20 mouse cellular contexts compared by ENCODE assay signal in the genomic region with DNA sequence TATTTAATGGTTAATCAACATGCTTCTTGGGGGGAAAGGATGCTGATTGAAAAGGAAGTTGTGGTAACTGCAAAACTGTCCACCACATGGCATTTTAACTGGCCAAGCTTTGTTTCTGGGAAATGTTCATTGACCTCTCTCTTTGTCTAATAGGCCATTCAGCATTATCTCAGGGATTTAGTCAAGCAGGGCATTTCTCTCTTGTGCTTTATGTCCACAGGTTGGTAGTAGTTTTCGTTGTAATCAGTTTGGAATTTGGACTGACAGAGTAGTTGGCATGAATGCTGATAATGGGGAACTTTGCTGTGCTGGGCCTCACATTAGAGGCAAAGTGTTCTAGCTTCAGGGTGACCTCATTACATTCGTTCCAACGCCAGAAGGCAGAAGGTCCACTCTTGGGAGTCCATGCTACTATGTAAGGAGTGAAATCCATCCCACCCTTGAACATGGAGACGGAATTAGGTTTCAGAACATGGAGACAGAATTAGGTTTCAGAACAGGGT.
DNase-seq lines count a peak whose midpoint lies in the region; ATAC-seq and TF ChIP-seq lines count a peak whose summit lies in the region.
"Had no signal": no experiment of that assay in that cellular context is flagged by ENCODE, and none has a peak within 500 bp of the region (broad histone marks: within the 10 kb centered on the region; RNA-seq: fewer than 3 reads in every experiment).

No protein-coding gene starts in this region.

- intact Hi-C loops in heart, postnatal 25 days (cut with DNase I): no loop called here

- CTCF ChIA-PET in Patski (lab: Charles Lee): interaction anchor here (1.6 kb wide), 1 partner anchor 9 kb away, joined by 3 read pairs; no protein-coding TSS in a partner anchor

- no peak overlapping the region for H3K4me3 ChIP-seq in intestine, postnatal 0 days (ENCODE audit: low read depth, low read length)
- no peak overlapping the region for H3K4me3 ChIP-seq in midbrain, postnatal 0 days (ENCODE audit: low read depth, low read length)
- H3K4me3 ChIP-seq: embryonic facial prominence, embryonic 13.5 days; heart, adult 2 months; heart, embryonic 15.5 days; hindbrain, embryonic 10.5 days had no signal

- DNase-seq in heart, adult 11 months: peak; percentile 48
- no peak for DNase-seq in heart, postnatal 25 days (ENCODE audit: low spot score)
- peak; percentile 90 for DNase-seq in Muller cell, postnatal 12 days (ENCODE audit: inconsistent ontology term)
- DNase-seq in Patski (ENCODE audit: low read depth, low spot score): no peak
- DNase-seq in midbrain, postnatal 0 days (ENCODE audit: low spot score): no peak
- DNase-seq: adrenal gland, postnatal 10 days; cerebellum, adult 11 months; cerebellum, adult 9-10 months; cerebellum, postnatal 25 days; gastrocnemius, postnatal 10 days; heart, adult 2 months; heart, postnatal 14 days; kidney, adult 11 months had no signal

- H3K9ac ChIP-seq in intestine, postnatal 0 days (ENCODE audit: low read depth, low read length): no peak overlapping the region
- no peak overlapping the region for H3K9ac ChIP-seq in midbrain, postnatal 0 days (replicated peaks; ENCODE audit: low read length, poor library complexity, severe bottlenecking)
- H3K9ac ChIP-seq: embryonic facial prominence, embryonic 13.5 days; heart, embryonic 15.5 days; hindbrain, embryonic 14.5 days had no signal

- H3K4me2 ChIP-seq in intestine, postnatal 0 days (replicated peaks; ENCODE audit: low read depth): no peak overlapping the region
- H3K4me2 ChIP-seq in midbrain, postnatal 0 days (ENCODE audit: low read depth, low read length, poor library complexity, severe bottlenecking): no peak overlapping the region
- H3K4me2 ChIP-seq: embryonic facial prominence, embryonic 13.5 days; heart, embryonic 11.5 days; heart, embryonic 15.5 days; hindbrain, embryonic 14.5 days had no signal

- no peak for TF ChIP-seq CTCF in Patski (IDR thresholded peaks at IDR 0.05)
- no peak for TF ChIP-seq CTCF in intestine, postnatal 0 days (IDR thresholded peaks at IDR 0.05; ENCODE audit: low read depth)
- no peak for TF ChIP-seq CTCF in midbrain, postnatal 0 days (IDR thresholded peaks at IDR 0.05)

- 61% methylated on average over 4 of the region's 4 CpGs for WGBS in intestine, postnatal 0 days
- 90% methylated on average over 4 of the region's 4 CpGs for WGBS in midbrain, postnatal 0 days

- H3K27ac ChIP-seq in intestine, postnatal 0 days (ENCODE audit: low read depth, low read length): no peak overlapping the region
- no peak overlapping the region for H3K27ac ChIP-seq in midbrain, postnatal 0 days (ENCODE audit: low read depth, low read length)
- H3K27ac ChIP-seq: embryonic facial prominence, embryonic 13.5 days; heart, adult 2 months; heart, embryonic 15.5 days; hindbrain, embryonic 10.5 days; hindbrain, embryonic 14.5 days had no signal

- no peaks in the 10 kb centered on the region for H3K4me1 ChIP-seq in intestine, postnatal 0 days (replicated peaks; ENCODE audit: control insufficient read depth, insufficient read depth, low read length)
- H3K4me1 ChIP-seq in midbrain, postnatal 0 days (ENCODE audit: insufficient read depth, low read length): no peaks in the 10 kb centered on the region
- H3K4me1 ChIP-seq: embryonic facial prominence, embryonic 13.5 days; heart, embryonic 15.5 days; hindbrain, embryonic 10.5 days had no signal

- no peaks in the 10 kb centered on the region for H3K36me3 ChIP-seq in intestine, postnatal 0 days (ENCODE audit: control insufficient read depth, insufficient read depth)
- no peaks in the 10 kb centered on the region for H3K36me3 ChIP-seq in midbrain, postnatal 0 days (ENCODE audit: insufficient read depth, low read length)
- H3K36me3 ChIP-seq: embryonic facial prominence, embryonic 13.5 days; heart, embryonic 15.5 days; hindbrain, embryonic 10.5 days had no signal

- in situ Hi-C loops in Patski (cut with MboI; ENCODE audit: low pct_unique_long_range_greater_than_20kb): no loop called here

- POLR2A ChIA-PET in Patski (lab: Charles Lee): no interaction called here

- no peaks in the 10 kb centered on the region for H3K27me3 ChIP-seq in Patski
- no peaks in the 10 kb centered on the region for H3K27me3 ChIP-seq in intestine, postnatal 0 days (replicated peaks; ENCODE audit: control insufficient read depth, insufficient read depth, low read length)
- no peaks in the 10 kb centered on the region for H3K27me3 ChIP-seq in midbrain, postnatal 0 days (ENCODE audit: insufficient read depth, low read length)
- H3K27me3 ChIP-seq: embryonic facial prominence, embryonic 13.5 days; heart, embryonic 15.5 days had no signal

- peak; percentile 17 for ATAC-seq in Patski
- peak; percentile 93 for ATAC-seq in intestine, postnatal 0 days
- no peak for ATAC-seq in midbrain, postnatal 0 days (ENCODE audit: low FRiP score)
- no peak for ATAC-seq in frontal cortex, adult (ENCODE audit: low TSS enrichment)

- H3K9me3 ChIP-seq in intestine, postnatal 0 days (ENCODE audit: control insufficient read depth): no peaks in the 10 kb centered on the region
- H3K9me3 ChIP-seq in midbrain, postnatal 0 days (ENCODE audit: low read length): no peaks in the 10 kb centered on the region
- H3K9me3 ChIP-seq: embryonic facial prominence, embryonic 13.5 days; heart, embryonic 15.5 days; hindbrain, embryonic 10.5 days had no signal

Comparison
In these comparisons a context has a peak if more than half of its experiments do, and no peak if none do; other contexts are left out.
1. DNase-seq: peak in heart, adult 11 months (single experiment) and Muller cell, postnatal 12 days (single experiment); none in heart, postnatal 25 days (single experiment), Patski (single experiment) and midbrain, postnatal 0 days (single experiment).
2. ATAC-seq: peak in Patski (single experiment) and intestine, postnatal 0 days (single experiment); none in midbrain, postnatal 0 days (single experiment) and frontal cortex, adult (single experiment).